Mouse (Mus musculus) adrenal gland, postnatal 14 days (tissue): ENCODE measurements around the gene Slc23a2. TPM values are rescaled to one million over a fixed set of nuclear protein-coding genes. Genes with fewer than 3 reads are reported as not detected.

Experiments
- DNase-seq: peaks from one replicate; pipeline ENCODE4 v3.0.0; 2021; ENCODE audit warnings: mixed read lengths
- total RNA-seq: library from RNA; stranded (reverse); gene quantifications from 2 replicates; pipeline ENCODE4 v1.2.3, GENCODE M21; 2021

The Slc23a2 gene
- total RNA-seq, 1 experiment from 2014 or later, result 109 TPM

DNA sequence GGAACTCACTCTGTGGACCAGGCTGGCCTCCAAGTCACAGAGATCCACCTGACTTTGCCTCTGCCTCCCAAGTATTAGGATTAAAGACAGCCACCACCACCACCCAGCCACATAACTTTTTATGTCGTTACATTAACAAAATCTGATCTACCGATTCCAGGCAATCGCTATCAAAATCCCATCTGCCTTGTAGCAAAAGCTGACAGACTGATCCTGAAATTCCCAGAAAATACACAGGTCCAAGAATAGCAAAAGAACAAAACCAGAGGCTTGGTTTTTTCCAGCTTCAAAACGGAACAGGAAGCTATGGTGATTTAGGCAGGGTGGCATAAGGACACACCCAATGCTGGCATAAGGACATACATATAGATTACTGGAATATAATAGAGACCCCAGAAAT is 10.2 kb downstream of the Slc23a2 start:
- DNase-seq, result no peak

DNA sequence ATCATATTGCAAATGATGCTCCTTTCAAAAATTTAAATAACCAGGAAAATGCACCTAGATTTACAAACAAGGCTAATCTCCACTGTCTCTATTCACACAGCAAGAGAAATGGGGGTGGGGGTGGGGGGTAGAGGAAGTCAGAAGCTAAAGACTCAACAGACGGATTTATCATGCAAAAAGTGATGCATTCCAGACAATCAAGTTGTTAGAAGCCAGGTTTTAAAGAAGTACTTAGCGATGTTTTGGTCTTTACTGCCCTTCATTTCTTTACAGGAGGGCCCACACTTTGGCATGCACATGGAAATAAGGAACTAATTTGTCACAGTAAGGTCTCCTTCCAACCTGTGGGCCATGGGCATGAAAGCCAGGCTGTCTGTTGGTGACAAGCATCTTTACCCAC is 11.5 kb downstream of the Slc23a2 start:
- DNase-seq, result no peak

DNA sequence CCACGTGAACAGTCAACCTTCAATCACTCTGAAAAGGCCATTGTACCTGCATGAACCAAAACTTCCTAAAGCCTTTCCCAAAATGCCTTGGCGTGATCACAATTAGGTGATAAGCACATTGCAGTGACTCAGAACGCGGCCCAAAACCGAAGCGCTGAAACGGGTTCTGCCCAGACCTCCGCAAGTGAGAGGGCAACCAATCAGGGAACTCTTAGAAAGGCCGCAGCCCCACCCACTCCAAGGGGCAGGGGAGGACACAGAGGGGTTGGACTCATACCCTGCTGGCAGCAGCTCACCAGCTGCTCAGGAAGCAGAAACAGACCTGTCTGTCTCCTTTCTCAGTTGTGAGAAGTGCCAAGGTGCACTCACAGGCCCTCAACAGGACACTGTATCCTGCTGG is 13.6 kb downstream of the Slc23a2 start:
- DNase-seq, result peak; percentile 86

DNA sequence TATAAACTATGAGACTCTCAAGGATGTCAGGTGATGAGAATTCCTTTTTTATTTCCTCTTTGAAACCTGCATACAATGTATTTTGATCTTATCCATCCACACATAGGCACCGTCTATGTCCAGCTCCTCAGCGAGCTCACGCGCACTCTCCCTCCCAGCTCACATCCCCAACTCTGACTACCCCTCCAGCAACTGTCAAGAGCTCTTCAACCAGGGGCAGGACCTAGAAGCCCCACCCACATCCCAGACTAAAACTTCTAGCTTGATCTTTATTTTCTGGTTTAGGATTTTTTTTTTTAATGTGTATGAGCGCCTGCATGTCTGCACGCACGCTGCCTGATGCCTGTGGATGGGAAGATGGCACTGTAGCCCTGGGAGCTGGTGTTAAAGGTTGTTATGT is 14.9 kb downstream of the Slc23a2 start:
- DNase-seq, result no peak

DNA sequence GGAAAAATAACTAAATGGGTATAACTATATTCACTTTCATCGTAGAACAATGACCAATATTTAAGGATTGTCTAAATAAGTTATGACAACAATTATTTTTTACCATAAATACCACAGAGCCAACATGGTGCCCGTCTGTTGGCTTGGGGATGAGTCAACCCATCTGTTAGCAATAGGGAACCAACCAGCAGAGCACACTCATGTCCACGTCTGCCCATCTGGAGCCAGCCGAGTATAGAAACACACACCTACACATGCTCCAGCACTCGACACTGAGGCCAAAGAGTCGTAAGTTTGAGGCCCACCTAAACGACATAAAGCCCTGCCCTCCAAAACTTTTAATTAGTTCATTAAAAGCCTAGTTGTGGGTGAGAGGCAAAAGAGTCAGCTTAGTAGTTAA is 15.7 kb downstream of the Slc23a2 start:
- DNase-seq, result no peak

DNA sequence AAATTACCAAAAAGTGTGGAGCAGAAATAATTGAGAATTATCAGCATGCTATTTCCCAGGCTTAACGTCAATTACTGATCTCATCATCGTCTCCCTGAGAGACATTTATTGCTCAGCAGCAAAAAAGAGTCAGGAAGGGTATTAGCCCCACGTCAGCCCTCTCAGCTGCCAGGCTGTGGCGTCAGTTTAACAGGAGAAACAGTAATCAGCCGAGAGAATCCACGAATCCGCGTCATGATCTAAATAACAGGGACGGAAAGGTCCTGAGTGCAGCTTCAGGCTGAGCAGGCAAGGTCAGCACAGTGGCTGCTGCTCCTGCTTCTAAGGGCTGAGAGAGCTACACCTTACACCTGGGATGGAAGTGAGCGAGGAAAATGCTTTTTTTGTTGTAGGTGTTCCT is 17.0 kb downstream of the Slc23a2 start:
- no peak for DNase-seq

DNA sequence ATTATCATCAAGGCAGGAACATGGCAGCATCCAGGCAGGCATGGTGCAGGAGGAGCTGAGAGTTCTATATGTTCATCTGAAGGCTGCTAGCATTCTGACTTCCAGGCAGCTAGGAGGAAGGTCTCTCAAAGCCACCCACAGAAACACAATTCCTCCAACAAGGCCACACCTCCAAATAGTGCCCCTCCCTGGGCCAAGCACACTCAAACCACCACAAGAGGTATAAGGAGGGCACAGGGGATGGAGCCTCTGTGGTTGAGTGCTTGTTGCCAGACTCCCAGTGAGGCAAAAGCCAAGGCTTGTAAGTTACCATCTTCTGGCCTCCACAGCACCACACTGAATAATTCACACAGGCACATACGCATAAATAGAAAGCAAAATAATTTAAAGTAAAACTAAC is 18.6 kb downstream of the Slc23a2 start:
- DNase-seq, result no peak

DNA sequence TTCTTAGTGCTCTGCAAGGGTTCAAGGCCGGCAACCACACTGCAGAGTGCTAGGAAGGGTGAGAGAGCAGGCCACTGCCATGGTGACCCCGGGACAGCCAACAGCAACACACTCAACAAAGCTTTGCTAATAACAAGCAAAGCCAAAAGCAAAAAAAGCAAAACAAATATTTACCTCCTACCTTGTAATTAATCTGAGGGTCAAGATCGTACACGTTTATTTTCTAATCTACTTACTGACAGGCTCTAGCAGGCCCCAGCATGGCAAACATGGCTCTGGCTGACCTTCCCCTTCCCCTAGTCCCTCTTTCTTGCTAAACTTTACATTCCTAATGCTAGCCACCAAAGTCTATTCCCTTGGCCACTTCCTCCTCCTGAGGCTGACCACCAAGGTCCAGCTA is 21.8 kb downstream of the Slc23a2 start:
- no peak for DNase-seq

DNA sequence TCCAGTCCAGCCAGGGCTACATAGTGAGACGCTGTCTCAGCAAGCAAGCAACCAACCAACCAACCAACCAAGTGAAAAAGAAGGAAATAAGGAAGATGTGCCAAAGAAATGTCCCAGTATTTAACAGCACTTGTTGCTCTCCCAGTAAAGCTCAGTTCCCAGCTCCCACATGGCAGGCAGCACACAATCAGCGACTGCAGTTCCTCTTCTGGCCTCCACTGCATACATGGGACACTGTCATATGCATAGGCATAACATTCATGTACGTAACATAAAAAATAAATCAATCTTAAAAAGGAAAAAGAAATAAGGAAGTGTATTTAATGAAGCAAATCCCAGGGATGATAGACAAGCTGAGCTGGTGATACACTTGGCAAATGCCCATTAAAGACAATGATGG is 23.9 kb downstream of the Slc23a2 start:
- DNase-seq, result no peak

DNA sequence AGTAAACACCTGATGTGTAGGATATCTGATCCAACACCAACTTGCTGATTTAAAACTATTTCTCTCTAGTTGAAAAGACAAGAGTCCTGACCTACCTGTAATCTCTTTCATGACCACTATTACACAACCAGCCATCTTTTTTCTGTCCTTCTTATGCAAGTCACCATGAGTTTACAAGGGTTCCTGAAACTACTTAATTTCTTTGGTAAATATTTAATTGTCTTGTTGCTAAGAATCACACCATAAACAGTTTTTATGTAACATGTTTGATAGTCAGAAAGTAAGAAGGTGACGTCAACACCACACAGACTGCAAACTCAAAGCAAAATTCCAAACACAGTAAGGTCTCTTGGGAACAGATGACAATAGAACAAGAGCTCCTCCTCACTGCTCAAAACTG is 26.3 kb downstream of the Slc23a2 start:
- DNase-seq, result no peak

DNA sequence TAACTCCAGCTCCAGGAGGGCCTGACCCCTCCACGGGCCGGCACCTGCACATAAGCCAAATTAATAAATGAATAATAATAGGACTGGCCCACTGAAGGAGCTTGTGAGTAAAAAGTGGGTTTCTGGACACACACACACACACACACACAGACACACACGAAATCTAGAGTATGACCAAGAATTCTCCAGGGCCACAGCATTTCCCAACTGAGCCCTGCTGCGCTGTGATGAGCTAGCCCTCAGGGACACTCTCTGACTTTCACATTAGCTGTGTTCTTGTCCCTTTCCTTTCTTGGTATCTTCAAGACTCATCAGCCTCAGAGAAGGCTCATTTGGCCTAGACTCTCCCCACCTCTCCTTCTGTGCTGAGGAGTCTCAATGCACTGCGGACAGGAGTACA is 29.0 kb downstream of the Slc23a2 start:
- DNase-seq, result peak; percentile 63

DNA sequence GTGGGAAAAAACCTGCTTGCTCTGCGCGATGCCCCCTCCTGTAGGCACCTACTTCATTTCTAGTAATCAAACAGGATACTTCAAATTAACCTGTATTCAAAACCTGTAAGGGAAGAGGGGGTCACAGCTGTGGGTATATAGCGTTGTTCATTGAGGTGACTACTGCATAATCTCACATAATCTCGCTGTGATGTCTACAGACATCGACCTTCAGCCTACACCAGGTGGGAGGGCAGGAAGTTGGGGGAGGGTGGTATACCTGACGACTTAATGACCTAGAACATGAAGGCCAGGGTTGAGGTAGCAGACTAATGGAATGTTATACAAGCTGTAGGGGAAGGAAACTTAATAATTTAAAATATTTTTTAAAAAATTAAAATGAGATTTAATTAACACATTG is 29.6 kb downstream of the Slc23a2 start:
- DNase-seq, result no peak

DNA sequence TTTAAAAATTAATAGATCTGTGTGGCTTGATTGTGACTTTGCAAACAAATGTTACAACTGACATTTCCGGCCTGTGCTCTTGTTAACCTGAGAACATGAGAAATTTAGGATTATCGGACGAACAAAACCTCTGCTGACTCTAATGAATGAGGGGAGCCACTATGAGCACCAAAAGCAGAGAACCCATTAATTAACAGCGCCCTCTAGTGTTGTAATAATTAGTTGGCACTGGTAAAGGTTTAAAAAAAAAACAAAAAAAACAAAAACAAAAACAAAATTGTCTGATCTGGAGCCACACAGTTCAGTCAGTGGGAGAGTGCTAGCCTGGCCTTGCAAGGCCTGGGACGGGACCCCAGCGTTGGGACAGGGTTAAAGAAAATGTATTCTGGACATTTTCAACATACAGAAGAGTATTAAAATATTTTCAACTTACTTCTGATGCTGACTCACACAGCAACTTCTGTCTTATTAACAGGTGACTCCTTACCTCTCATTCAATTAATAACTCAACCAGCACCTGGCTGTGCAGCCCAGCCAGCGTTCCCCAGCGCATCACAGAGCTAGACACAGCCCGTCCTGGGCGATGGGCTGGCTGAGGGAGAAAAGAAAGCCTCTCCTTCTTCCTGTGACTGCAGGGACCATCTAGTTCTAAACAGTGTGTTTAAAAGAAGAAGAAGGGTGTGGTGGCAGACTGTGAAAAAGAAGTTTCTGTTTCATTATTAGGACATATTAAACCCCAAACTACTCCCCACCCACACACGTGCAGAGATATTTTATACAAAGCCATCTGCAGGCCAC is 30.7 kb downstream of the Slc23a2 start:
- DNase-seq, result no peak

DNA sequence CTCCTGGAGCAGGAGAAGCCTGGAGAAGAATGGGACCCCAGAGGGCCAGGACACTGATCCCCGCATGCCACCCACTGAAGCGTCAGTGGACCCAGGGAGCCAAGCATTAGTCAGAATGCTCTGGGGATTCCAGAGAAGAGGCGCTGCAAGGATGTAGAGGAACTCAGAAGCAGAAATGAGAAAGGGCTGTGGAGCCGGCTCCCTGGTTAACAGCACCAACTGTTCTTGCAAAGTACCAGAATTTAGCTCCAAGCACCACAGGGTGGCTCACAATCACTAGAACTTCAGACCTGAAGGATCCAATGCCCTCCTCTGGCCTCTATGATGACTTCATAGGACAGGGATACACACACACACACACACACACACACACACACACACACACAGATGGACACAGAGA is 32.6 kb downstream of the Slc23a2 start:
- DNase-seq, result no peak

DNA sequence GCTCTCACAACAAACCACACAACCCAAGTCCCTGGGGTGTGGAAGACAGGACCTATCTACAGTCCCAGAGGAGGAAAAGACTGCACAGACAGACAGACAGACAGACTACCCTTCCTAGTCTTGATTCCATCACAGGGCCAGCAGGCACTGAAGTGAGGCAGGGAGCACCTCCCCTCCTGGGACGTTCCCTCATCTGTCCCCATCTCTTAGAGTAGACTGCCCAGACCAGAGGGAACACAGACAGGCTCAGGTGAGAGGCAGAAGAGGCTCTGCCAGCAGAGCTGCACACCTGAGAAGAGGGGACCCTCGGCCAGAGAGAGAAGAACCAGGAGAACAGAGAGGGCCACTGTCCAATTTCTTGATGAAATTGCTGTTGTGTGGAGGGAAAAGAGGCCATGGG is 33.0 kb downstream of the Slc23a2 start:
- no peak for DNase-seq

DNA sequence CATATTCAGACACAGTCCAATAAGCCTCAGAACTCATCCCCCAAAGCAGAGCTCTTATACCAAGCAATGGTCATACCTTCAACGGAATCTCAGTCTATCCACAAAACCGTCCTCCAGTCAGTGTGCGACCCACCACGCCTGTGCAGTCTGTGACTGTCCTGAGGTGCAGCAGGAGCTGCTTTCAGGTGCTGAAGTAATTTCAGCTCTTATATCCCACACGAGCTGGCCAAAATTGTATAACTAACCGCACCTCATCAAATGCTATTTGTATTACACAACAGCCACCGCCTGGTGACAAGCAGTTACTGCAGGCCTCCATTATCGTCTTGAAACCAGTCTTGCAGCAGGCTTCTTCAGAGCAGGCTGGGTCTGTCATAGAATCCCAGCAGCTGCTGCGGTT is 33.6 kb downstream of the Slc23a2 start:
- peak; percentile 71 for DNase-seq

DNA sequence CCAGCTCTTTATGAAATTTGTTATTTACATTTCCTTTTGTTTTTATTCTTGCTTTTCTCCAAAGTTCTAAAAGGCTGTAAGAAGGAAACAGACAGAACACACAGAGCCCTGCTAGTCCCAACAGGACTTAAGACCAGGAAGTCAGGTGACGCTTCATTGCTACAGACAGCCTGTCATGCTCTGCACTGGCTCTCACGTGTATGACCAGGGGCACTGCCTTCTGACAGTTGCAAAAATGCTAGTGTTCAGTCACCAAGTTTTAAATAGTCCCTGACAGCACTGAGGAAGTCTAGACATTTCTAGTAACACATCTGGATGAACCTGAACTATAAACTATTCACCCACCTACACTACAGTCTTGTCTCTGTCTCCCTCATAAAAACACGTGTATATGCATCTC is 34.2 kb downstream of the Slc23a2 start:
- DNase-seq, result peak; percentile 36

DNA sequence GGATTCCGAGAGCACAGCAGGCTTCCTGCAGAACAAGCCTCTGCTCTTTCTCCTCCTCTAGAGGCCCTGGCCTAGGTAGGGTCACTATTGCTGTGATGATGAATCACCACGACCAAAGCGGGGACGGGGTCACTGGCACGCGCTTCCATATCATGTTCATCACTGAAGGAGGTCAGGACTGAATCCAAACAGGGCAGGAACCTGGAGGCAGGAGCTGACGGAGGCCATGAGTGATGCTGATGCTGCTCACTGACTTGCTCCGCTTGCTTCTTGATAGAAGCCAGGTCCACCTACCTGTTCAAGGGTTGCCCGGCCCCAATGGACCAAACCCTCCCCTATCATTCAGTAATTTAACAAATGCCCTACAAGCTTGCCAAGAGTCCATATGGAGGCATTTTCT is 35.9 kb downstream of the Slc23a2 start:
- DNase-seq, result no peak

DNA sequence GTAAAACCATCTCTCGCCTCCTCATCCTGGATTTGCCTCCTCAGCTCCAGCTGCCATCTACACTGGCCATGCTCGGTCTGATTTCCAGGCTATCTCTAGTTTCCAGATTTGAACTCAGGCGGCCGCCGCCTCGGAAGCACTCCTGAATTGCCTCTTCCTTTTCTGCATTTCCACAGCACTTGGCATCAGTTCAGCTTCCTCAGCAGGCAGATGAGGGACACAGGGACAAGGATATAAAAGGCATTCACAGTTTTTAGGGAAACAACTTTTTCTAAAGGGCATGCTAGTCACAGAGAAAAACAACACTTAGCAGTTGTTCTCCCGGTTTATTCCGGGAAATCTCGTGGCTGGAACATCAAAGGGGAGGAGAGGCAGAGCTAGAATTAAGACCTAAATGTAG is 37.3 kb downstream of the Slc23a2 start:
- DNase-seq, result peak; percentile 64

DNA sequence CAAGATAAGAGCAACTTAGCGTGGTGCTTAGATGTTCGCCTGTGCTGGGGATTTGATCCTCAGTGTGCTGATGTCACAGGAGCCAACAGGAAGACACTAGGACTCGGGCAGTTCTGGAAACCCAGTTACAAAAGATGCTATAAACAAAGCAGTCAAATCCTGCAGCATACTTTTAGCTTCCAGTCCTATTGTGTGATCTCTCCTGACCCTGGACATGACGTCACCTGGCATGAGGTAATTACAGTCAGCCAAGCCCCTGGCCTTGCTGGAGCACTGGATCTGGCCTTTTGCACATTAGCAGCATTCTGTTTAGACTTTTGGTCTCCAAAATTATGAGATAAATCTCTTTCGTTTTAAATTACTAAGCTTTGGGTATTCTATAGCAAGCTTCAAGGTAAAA is 38.8 kb downstream of the Slc23a2 start:
- peak; percentile 84 for DNase-seq

DNA sequence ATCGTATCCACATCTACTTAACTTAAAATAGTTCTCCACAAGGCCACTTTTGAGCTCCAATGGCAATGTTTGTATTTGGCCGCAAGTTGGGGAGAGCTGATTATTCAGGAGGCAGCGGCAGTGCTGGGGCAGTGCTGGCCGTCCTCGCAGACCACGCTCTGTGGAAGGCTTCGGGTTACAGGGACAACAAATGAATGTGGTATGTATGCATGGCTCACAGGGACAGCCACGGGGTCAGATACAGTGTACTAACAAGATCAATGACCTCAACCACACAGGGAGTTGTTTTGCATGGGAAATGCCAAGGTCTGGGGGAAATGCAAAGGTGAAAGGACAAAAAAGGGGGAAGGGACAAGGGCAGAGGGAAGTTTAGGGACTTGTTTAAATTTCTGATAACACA is 41.6 kb downstream of the Slc23a2 start:
- DNase-seq, result peak; percentile 52

DNA sequence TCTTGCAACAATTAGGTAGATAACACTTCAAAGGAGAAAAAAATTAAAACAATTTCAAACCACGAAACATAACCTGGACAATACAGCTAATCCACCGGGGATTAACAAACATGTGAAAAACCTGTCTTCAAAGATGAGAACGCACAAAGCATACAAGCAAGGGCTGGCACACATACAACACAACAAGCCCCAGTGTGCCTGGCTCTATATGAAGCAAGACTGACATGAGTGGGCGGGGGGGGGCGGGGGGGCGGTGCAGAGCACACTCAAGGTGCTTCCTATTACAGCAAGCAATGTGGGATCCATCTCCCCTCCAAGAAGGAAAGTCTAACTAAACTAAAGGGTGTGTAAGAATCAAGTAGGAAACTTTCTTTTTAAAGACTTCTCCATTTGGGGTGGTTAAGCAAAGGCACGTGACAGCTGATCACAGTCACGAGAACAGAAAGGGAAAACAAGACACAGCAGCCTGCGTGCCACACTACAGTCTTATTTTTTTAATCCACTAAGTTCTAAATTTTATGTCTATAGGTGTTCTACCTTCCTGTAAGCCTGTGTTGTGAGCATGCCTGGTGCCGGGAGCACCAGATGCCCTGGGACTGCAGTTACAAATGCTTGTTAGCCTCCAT is 42.3 kb downstream of the Slc23a2 start:
- no peak for DNase-seq

DNA sequence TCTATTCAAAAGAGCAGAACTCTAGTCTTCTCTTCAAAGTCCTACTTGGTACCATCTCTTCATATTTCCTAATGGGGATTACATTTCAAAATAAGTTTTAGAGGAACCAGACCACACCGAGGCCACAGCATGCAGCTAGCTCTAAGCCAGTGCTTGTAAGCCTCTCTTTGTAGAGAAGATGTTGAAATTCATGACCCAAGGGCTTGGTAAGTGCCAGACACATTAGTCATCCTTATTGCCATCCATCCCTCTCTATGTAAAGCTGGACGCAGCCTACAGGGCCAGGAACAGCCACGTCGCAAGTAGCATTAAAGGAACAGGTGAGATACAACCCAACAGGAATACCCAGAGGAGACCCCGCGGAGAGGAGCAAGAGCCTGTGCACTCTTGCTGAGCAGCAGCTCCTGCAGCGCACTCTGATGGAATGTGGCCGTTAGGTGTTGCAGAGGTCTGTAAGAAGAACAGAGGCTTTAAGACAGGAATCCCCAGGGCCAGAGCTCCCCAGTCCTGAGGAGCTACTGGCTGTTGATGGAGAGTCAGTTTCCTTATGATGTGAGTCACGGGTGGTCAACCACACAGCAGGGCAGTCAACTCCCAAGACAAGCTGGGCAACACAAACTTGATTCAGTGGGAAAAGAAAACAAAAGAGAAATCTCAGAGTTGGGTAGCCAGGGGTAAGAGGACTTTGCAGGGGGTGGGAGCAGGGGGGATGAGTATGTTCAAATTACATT is 45.8 kb downstream of the Slc23a2 start:
- peak; percentile 46 for DNase-seq

DNA sequence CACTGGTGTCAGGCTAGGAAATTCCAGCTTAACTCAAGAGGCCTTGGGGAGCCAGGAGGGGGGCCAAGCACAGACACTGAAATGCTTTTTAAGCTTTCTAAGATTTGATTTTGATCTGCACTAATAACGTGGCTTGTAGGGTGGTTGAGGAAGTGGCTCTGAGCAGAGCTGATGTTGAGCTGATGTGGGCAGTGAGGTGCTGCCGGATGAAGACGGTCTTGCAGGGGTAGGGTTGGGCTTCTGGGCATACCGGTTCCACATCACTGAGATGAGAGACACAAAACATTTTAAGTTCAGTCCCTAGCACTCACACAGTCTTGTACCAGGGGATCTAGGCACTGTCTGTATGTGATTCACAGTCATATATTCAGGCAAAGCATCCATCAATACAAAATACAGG is 46.5 kb downstream of the Slc23a2 start:
- DNase-seq, result no peak
